Mouse (Mus musculus): ENCODE measurements around the gene Pltp. TPM values are rescaled to one million over a fixed set of nuclear protein-coding genes. Genes with fewer than 3 reads are reported as not detected.

The Pltp gene
- polyA plus RNA-seq, 2 experiments from 2014 or later: 0.34 to 0.98 TPM

GRCm38 (mm10) chr2:164845782-164846181 is 11.7 kb downstream of the Pltp start:
- ATAC-seq: no peak

GRCm38 (mm10) chr2:164835164-164835563 is 22.3 kb downstream of the Pltp start:
- ATAC-seq: no peak

GRCm38 (mm10) chr2:164834531-164834930 is 23.0 kb downstream of the Pltp start:
- ATAC-seq: no peak

- peak; percentile 61 for ATAC-seq
These were observed 24.1 kb downstream of the Pltp start, which contains the start of gene Neurl2 for GRCm38 (mm10) chr2:164833314-164833959. TSS of gene Neurl2 (minus strand) at chr2:164833456.

GRCm38 (mm10) chr2:164832748-164833301 is 24.7 kb downstream of the Pltp start, which contains the start of gene Ctsa:
TSS of gene Ctsa (plus strand) at chr2:164832873.
- peak; percentile 89 for ATAC-seq

- peak; percentile 1 for ATAC-seq
These were observed 25.3 kb downstream of the Pltp start for GRCm38 (mm10) chr2:164832032-164832747.

- no peak for ATAC-seq
These were observed 26.5 kb downstream of the Pltp start for GRCm38 (mm10) chr2:164831029-164831428.

DNA sequence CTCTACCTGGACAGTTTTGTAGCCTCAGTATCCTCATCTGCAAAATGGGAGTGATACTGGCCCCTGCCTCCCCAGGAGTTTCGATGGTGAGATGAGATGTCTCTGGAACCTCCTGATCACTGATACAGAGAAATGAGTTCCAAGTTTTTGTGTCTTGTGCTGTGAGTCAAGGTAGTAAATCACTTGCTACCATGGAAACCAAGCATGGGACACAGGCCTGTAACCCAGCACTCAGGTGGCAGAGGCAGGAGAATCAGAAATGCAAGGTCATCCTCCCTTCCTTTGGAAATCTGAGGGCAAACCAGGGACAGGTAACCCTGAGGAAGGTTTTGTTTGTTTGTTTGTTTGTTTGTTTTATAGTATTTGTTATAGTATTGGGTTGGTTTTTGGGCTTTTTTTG is 28.4 kb downstream of the Pltp start:
- no peak for ATAC-seq

DNA sequence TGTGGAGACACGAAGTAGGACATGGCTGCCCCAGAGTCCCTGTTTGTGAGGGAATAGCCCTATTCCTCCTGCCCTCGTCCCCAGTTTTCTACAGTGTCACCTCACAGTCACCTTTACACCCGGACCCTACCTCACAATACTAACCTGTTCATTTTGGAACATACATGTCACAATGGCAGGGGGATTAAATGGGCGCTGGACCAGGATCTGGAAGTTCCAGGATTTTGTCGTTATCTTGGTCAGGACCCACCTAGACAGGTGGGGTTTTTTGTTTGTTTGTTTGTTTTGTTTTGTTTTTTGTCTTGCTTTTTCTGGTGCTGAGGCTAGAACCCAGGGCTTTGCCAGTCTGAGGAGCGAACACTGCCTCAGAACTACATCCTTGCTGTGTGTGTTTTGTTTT is 29.1 kb downstream of the Pltp start, which contains the start of gene Spata25:
Spata25 (minus strand) TSS at position 101 of the 400 bp plus-strand sequence.
- ATAC-seq: no peak

DNA sequence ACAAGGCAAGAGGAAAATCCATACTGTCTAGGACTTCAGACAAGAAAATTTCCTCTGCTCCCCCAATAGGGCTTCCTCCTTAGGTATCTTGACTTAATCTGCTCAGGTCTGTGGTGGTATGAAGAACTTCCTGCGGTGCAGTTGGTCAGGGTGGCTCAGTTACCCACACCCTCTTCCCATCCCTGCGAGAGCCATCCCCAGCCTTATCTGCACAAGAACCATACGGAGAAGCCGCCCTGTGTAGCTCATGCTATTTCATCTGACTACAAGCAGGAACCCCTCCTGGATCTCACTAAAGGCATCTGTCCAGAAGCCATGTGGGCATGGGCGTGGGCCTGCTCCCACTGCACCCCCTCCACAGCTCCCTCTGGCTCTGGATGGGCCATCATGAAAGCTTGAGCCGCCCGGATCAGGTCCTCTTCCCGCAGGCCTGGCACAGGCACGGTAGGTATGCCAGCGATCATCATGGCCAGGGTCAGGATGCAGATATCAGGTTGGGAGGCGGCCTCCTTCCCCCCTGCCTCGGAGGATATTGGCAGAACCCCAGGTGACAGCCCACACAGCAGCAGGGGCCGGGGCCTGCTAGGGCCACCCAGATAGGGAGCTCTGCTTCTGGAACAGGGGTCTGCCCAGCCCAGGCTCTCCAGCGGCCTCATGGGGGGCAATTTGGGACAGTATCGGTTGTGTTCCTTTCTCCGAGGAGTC is 30.2 kb downstream of the Pltp start:
- ATAC-seq: no peak

DNA sequence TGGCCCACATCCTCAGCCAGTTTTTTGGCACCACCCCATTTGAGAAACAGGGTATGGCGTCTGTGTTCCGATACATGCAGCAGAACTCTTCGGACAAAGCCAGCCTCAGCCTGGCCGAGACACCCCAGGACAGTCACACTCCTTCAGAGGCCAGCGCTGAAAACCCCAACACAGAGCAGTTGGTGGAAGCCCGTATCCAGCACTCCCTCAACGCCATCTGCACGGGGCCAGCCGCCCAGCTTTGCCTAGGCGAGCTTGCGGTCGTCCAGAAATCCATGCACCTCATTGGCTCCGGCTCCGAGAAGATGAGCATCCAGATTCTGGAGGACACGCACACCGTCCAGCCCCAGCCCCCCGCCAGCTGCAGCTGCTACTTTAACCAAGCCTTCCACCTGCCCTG is 32.0 kb downstream of the Pltp start:
- no peak for ATAC-seq

GRCm38 (mm10) chr2:164823969-164824368 is 33.5 kb downstream of the Pltp start:
- ATAC-seq: no peak

DNA sequence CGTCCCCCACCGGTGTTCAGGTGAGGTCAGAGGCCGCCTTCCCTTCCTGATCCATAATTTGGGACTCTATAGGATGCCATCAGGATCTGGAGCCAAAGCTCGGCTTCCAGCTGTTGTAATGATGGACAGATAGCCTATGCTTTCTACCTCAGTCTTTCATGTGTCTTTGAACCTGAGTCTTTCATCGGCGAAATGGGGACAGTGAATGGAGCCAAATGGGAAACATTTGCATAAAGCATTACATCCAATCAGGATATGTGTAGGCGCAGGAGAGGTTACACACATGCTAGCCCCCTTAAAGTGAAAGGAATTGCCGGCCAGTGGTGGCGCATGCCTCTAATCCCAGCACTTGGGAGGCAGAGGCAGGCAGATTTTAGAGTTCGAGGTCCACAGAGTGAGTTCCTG is 34.3 kb downstream of the Pltp start:
- ATAC-seq: no peak

- ATAC-seq: peak; percentile 100
These were observed 34.8 kb downstream of the Pltp start, which contains the start of gene Zswim1 for GRCm38 (mm10) chr2:164822636-164823165. TSS of gene Zswim1 (plus strand) at chr2:164822686.

- no peak for ATAC-seq
These were observed 36.5 kb downstream of the Pltp start for GRCm38 (mm10) chr2:164821060-164821459.

DNA sequence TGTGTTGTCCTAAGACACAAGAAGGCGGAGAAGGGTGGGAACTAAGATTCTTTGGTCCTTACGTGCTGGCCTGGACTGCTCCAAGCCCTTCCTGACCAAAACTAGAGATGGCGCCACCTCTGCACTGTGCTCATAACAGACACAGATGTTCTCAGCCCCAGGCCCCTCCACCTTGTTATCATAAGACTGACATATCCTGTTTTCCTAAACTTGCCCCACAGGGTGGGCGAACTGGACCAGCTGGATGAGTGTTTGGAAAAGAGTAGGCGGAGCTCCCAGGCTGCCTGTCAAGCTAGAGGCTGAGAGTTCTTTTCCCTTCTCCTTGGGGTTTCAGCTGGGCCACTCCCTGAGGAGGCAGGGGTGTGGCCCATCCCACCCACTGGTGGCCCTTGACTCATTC is 39.8 kb downstream of the Pltp start:
- no peak for ATAC-seq

DNA sequence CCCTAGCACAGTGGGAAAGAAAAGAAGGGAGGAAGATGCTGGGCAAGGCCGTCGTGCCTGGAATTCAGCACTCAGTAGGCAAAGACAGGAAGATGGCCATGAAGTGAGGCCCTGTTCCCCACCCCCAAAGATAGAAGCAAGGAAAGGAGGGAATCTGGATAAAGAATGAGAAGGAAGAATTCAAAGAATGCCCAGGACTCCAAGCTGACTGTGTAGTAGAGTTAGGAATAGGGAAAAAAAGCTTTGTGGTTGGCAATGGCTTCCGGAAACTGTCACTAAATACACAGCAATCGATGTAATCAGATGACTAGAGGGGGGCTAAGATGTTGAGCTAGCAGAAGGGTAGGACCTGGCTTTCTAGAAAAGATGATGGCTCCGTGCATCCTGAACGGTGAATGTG is 40.3 kb downstream of the Pltp start:
- ATAC-seq: no peak

DNA sequence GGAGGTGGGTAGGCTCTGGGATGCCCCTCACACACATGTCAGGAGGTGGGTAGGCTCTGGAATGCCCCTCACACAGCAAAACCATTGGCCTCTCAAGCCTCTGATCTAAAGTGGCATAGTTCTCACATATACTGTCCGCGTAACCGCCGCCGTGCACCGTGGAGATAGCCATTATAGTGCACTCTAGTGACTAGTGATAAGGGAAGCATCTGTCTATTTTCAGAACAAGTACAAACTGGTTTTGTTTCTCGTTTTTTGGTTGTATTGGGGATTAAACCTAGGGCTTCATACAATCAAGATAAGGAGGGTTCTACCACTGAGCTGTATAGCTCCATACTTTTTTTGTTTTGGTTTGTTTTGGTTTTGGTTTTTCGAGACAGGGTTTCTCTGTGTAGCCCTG is 41.7 kb downstream of the Pltp start:
- ATAC-seq: no peak

GRCm38 (mm10) chr2:164815348-164815747 is 42.2 kb downstream of the Pltp start:
- no peak for ATAC-seq

- ATAC-seq: no peak
These were observed 44.0 kb downstream of the Pltp start for GRCm38 (mm10) chr2:164813557-164813956.

DNA sequence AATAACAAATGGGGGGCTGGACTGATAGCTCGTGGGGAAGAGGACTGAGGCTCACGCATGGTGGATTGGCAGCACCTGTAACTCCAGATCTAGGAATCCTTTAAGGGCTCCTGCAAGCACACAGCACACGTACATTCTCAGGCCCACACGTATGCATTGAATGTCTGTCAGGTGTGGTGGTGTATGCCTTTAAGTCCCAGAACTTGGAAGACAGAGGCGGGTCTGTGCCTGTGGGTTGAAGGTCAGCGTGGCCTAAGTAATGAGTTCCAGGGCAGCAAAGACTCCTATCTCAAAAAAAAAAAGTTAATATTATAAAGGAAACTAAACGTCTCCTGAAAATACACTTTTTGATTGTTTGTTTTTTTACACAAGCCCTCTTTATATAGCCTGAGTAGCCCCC is 50.9 kb downstream of the Pltp start:
- ATAC-seq: no peak

DNA sequence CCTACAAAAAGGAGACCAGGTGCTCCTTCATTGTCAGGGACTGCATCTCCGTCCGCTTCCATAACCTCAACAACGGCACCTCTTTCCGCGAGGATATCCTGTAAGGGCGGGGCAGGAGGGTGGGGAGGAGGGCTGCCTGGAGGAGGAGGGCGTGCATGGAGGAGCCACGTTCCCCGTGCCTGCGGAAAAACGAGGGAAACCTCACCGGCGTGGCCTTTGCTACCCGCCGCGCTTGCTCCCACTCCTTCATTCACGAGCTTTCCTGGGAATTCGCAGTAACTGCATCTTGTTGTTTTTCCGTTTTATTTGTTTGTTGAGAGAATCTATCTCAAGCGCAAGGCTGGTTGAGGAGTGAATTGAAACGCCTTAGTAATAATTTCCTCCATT is 52.2 kb downstream of the Pltp start:
- ATAC-seq: peak; percentile 12
